ENCODE assay signal across 8 mouse cellular contexts in the genomic region with DNA sequence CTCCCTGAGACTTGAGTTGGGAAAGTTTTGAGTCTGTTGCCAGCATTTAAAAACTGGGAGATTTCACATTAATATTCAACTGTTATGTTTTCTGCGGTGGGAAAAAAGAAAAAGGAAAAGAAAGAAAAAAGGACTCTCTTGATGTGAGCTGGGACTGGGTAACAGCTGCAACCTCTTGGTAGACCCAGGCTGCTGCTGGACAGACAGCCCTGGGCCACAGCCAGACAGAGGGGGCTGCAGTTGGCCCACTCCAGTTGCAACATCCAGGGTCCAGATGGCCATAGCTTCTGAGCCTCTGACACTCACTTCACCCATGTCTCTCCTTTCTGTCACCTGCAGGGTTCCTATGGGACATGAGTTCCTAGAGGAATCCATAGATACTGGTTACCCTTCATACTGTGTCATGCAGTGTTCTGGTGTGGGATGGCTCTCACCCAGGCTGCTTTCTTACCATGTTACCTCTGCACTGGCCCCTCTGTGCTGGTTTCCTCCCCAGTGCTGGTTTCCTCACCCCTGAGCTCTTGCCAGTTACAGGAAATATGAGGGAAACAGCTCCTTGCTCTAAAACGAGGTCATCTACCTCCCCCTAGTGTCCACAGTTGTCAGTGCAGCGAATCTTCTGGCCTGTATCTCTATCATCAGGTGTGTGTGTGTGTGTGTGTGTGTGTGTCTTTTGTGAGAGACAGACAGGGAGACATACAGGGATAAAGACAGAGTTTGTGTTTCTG. TPM values are rescaled to one million over a fixed set of nuclear protein-coding genes. Genes with fewer than 3 reads are reported as not detected.
DNase-seq lines count a peak whose midpoint lies in the region; ATAC-seq lines count a peak whose summit lies in the region.

No protein-coding gene starts in this region.

- H3K27me3 ChIP-seq in heart, embryonic 14.5 days (ENCODE audit: control insufficient read depth, insufficient read depth, low read length) = no peaks in the 10 kb centered on the region; the same call in 1 of the 2 replicates
- H3K27me3 ChIP-seq in liver, embryonic 11.5 days (replicated peaks; ENCODE audit: control insufficient read depth, insufficient read depth, low read length) = peaks cover 12% of the 10 kb centered on the region
- no peaks in the 10 kb centered on the region for H3K27me3 ChIP-seq in stomach, embryonic 16.5 days (ENCODE audit: control insufficient read depth, insufficient read depth, low read length)

- H3K4me1 ChIP-seq in heart, embryonic 14.5 days (ENCODE audit: control insufficient read depth in 2 of 2, insufficient read depth in 2 of 2, low read length in 2 of 2) = peaks cover 4 to 7% of the 10 kb centered on the region in 2 experiments; a peak in 2 of 4 replicates
- peaks cover 10% of the 10 kb centered on the region for H3K4me1 ChIP-seq in liver, embryonic 11.5 days (replicated peaks; ENCODE audit: control insufficient read depth, insufficient read depth, low read length)
- H3K4me1 ChIP-seq in stomach, embryonic 16.5 days (ENCODE audit: control insufficient read depth, insufficient read depth, low read length) = peaks cover 12% of the 10 kb centered on the region; the same call in 1 of the 2 replicates

- H3K9ac ChIP-seq in heart, embryonic 14.5 days (ENCODE audit: low read length) = no peak overlapping the region
- peak overlapping the region; percentile 58; the same call in 1 of the 2 replicates for H3K9ac ChIP-seq in liver, embryonic 11.5 days (ENCODE audit: low read depth, low read length)
- peak overlapping the region; percentile 72; the same call in 1 of the 2 replicates for H3K9ac ChIP-seq in stomach, embryonic 16.5 days (ENCODE audit: low read length)

- no peak overlapping the region for H3K4me3 ChIP-seq in heart, embryonic 14.5 days (ENCODE audit: control insufficient read depth in 1 of 2, insufficient read depth in 1 of 2, low read depth in 1 of 2, low read length in 2 of 2)
- peak overlapping the region; percentile 44; the same call in 1 of the 2 replicates for H3K4me3 ChIP-seq in liver, embryonic 11.5 days (ENCODE audit: low read depth, low read length)
- H3K4me3 ChIP-seq in stomach, embryonic 16.5 days (replicated peaks; ENCODE audit: low read length) = no peak overlapping the region

- H3K27ac ChIP-seq in heart, embryonic 14.5 days (replicated peaks in 1 of 2; ENCODE audit: control insufficient read depth in 1 of 2, insufficient read depth in 1 of 2, low read depth in 2 of 2, low read length in 2 of 2) = no peak overlapping the region
- H3K27ac ChIP-seq in liver, embryonic 11.5 days (ENCODE audit: low read depth, low read length) = no peak overlapping the region
- no peak overlapping the region for H3K27ac ChIP-seq in stomach, embryonic 16.5 days (ENCODE audit: low read length)

- H3K9me3 ChIP-seq in heart, embryonic 14.5 days (ENCODE audit: control insufficient read depth, low read length) = no peaks in the 10 kb centered on the region
- no peaks in the 10 kb centered on the region for H3K9me3 ChIP-seq in liver, embryonic 11.5 days (ENCODE audit: control insufficient read depth, low read length)
- H3K9me3 ChIP-seq in stomach, embryonic 16.5 days (replicated peaks; ENCODE audit: control insufficient read depth, low read length) = no peaks in the 10 kb centered on the region

- WGBS in heart, embryonic 14.5 days = 14% methylated on average over 3 of the region's 3 CpGs
- WGBS in liver, embryonic 11.5 days = 26% methylated on average over 3 of the region's 3 CpGs
- 19% methylated on average over 3 of the region's 3 CpGs for WGBS in stomach, embryonic 16.5 days

- peak; percentile 63 for ATAC-seq in erythroid progenitor cell, adult 5-6 weeks (replicated peaks; ENCODE audit: low FRiP score, poor library complexity, severe bottlenecking)
- ATAC-seq in heart, embryonic 14.5 days (ENCODE audit: insufficient number of reproducible peaks, insufficient read depth, low FRiP score, low read depth) = no peak
- ATAC-seq in liver, embryonic 11.5 days (replicated peaks; ENCODE audit: low FRiP score) = peak; percentile 18; the same call in 1 of the 2 replicates
- ATAC-seq in stomach, embryonic 16.5 days (ENCODE audit: insufficient read depth, low FRiP score) = peak; percentile 66

- DNase-seq in CD4-positive helper T cell, adult 2 months (ENCODE audit: low read depth, low spot score) = peak; percentile 90
- DNase-seq in brain, embryonic 18.5 days (ENCODE audit: low read depth, low spot score) = peak; percentile 51
- DNase-seq in kidney, postnatal 10 days = peak; percentile 89
- peak; percentile 59 for DNase-seq in liver, embryonic 11.5 days (ENCODE audit: low spot score)
- peak; percentile 95 for DNase-seq in naive thymus-derived CD4-positive, alpha-beta T cell, adult 2 months (ENCODE audit: low read depth)

- no peaks in the 10 kb centered on the region for H3K36me3 ChIP-seq in heart, embryonic 14.5 days (ENCODE audit: control insufficient read depth, insufficient read depth, low read length)
- H3K36me3 ChIP-seq in liver, embryonic 11.5 days (ENCODE audit: control insufficient read depth, insufficient read depth, low read length) = no peaks in the 10 kb centered on the region
- H3K36me3 ChIP-seq in stomach, embryonic 16.5 days (ENCODE audit: control insufficient read depth, insufficient read depth, low read length) = no peaks in the 10 kb centered on the region

- peak overlapping the region; percentile 70 for H3K4me2 ChIP-seq in heart, embryonic 14.5 days (ENCODE audit: low read length)
- peak overlapping the region; percentile 84 for H3K4me2 ChIP-seq in liver, embryonic 11.5 days
- H3K4me2 ChIP-seq in stomach, embryonic 16.5 days (ENCODE audit: low read depth, low read length) = peak overlapping the region; percentile 77; the same call in 1 of the 2 replicates

RNA-seq across cellular contexts. Expression of gene Cd82, which starts 8.1 kb away (rescaled TPM):
- 310 and 373 TPM in 2 replicates for total RNA-seq in erythroid progenitor cell, adult 5-6 weeks (2015; ENCODE audit: low replicate concordance)
- 342 and 415 TPM in 2 replicates for total RNA-seq in erythroid progenitor cell, adult 5-6 weeks (2017; ENCODE audit: low replicate concordance)
- polyA plus RNA-seq in heart, embryonic 14.5 days (2014; fragmentation: Nextera tagmentation; extraction: Ambion mirVana) = 12.5 and 18.9 TPM in 2 replicates
- polyA plus RNA-seq in liver, embryonic 11.5 days (2014; fragmentation: Nextera tagmentation; extraction: Ambion mirVana) = 16.5 and 16.9 TPM in 2 replicates
- polyA plus RNA-seq in stomach, embryonic 16.5 days (2015; fragmentation: Nextera tagmentation; extraction: Ambion mirVana) = 112 and 127 TPM in 2 replicates
